Mouse (Mus musculus) embryo, embryonic 10.5 days (tissue): ENCODE data around the gene Csnk2b.

Source experiments
- DNase-seq: peaks from one replicate; pipeline ENCODE4 v3.0.0-alpha.2; 2015; ENCODE audit warnings: low spot score

The Csnk2b gene

DNA sequence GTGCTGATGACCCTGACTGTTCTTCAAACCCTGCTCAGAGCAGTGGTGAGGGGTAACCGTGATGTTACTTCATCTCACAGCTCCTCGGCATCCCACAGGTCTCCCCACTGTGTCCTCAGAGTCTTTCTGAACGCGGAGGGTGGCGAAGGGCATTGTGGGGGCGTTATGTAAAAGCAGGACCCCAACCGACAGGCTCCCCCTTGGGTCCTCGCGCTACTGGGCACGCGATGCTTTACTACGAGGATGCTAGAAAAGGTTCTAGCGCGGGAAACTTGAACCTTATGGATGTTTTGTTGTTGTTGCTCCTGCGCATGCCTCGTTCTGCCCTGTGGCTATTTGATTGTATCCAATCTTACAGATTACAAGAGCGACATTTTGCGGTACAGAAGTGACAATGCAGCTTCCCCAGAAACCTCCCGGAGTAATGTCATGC is at the start of gene Csnk2b:
Gene Csnk2b, minus strand, starts transcription at position 183 of the 433 bp plus-strand sequence.
- peak; percentile 79 for DNase-seq

DNA sequence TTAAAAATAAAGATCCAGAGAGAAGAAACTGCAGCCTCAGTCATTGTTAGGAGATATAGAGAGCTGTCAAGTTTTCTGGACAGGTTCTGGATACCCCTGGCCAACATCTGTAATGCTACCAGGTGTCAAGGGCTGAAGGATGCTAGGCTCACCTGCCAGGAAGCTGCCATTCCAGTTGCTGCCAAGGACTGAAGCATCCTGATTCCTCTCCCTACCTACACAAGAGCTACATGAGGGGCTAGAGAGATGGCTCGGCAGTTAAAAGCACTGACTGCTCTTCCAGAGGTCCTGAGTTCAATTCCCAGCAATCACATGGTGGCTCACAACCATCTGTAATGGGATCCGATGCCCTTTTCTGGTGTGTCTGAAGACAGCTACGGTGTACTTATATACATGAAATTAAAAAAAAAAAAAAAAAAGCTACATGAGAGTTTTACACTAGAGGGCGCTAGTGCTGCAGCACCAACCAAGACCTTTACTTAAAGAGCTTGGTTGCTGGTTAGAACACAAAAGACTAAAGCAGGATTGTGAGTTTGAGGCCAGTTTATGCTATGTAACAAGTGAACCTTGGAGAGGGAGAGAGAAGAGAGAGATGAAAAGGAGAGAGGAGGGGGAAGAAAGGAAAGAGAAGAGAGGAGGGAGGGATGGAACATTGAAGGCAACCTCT is 46.8 kb upstream of the Csnk2b start:
- peak; percentile 87 for DNase-seq

DNA sequence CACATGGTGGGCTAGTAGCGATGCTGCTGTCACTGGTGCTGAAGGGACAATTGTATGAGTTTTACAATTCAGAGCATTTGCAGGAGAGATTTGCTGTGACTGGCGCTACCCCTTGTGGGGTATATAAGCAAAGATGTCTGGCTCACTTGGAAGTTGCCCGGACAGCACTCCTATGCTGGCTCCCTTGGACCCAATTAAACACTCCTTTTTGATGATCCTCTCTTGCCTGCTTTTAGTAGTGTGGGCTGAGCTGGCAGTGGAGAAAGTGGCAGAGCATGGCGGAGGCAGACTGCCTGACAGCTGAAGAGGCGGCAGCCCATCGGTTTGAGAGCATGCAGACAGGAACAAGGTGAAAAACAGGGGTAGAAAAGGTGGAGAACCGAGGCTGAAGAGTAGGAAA is 45.9 kb upstream of the Csnk2b start:
- no peak for DNase-seq

DNA sequence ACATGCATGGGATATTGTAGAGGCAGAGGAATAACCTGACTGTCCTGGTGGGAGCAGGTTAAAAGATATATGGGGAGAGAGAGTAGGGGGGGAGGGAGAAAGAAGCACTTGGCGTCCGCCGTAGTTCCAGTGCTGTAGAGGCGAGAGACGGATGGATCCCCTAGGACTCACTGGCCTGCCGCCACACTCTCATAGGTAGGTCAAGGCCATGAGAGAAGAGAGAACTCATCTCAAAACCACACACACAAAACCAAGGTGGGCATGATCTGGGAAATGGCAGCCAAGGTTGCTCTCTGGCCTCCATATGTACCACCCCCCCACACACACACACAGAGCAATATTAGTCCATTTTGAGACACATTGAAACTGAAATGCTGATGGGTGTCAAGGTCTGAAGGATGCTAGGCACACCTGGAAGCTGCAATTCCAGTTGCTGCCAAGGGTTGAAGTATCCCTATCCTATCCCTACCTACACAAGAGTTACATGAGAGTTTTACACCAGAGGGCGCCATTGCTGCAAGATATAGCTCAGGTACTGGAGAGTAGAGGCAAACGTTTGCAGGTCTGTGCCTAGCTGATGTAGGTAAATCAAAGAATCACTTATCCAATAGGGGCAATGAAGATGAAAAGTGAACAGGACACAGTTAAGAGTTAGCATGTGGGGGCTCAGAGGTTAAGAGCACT is 44.6 kb upstream of the Csnk2b start:
- DNase-seq: peak; percentile 81

DNA sequence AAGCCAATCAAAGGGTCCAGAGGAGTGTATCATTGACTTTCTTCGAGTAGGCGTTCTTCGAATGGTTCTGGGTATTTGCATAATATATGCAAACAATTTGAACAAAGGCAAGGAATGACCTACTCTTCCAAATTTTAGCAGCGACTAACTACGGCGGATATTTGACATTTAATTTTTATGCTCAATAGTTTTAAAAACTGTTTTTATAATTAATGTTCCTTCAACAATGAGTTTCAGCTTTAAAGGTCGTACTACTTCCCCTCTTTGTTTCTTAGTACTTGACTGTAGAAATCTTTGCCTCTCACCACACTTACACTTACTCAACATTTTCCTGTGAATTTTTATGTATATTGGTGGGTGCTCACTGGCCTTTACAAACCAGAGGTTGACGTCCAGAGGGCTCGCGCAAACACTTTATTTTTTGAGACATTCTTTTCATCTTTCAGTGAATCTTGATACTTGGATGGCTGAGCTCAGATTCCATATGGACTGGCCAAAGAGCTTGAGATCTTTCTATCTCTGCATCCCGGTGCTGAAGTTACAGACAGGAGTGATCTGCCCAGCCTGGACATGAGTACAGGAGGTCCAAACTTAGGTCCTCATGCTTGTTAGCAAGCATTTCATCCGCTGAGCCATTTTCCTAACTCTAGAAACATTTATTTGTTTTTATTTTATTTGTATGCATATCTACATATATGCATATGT is 43.8 kb upstream of the Csnk2b start:
- no peak for DNase-seq

DNA sequence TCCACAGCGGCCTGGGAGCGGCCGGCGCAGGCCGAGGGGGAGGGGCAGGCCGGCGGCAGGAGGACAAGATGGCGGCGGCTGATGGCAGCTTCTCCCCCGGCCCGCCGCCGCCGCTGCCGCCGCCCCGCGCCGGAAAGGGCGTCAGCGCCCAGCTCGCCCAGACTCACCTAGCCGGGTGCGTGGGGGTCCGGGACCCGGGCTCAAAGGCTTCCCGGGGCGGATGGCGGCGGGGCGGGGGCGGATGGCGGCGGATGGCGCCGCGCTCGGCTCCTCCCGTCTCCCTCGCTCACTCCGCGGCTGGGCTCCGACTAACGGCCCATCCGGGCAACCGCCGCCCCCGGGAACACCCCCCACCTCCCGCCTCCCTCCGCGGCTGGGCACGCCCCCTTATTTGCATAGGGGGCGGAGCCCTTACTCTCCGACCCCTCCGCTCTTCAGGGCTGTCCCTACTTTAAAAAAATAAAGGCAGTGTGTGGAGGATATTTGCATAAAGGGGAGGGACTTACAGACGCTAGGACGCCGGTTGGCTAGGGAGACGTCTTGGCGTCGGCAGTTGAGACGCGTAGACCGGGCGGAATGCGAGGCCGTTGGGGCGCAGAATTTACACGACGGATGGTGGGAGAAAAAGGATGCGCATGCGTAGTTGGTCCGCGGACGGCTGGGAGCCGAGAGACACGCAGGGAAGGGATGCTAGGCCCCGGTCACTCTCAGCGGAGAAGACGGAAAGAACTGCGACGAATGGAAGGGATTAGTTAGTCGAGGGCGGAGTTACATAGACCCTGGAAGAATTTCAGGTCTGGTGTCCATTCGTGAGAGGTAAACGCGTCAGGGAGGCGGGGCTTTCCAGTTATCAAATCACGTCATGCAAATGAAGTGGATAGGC is 43.0 kb upstream of the Csnk2b start, which contains the start of gene Prrc2a:
Gene Prrc2a, minus strand, starts transcription at position 330 of the 883 bp plus-strand sequence.
- DNase-seq: peak; percentile 99

DNA sequence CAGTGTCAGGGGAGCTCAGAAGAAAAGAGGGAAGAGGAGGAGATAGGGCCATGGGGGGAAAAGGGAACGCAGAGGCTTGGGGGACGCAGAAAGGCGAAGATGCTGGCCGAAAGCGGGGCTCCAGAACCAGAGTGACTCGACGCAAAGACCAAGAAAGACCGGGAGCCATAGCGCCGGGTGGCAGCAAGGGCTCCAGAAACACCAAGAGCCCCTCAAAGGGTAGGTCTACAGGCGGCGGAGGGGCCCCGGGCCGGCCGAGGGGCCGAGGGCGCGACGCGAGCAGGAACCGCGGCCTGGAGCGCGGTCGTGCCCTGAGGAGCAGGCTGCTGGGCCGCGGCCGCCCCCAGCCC is 42.3 kb upstream of the Csnk2b start:
- peak; percentile 11 for DNase-seq

DNA sequence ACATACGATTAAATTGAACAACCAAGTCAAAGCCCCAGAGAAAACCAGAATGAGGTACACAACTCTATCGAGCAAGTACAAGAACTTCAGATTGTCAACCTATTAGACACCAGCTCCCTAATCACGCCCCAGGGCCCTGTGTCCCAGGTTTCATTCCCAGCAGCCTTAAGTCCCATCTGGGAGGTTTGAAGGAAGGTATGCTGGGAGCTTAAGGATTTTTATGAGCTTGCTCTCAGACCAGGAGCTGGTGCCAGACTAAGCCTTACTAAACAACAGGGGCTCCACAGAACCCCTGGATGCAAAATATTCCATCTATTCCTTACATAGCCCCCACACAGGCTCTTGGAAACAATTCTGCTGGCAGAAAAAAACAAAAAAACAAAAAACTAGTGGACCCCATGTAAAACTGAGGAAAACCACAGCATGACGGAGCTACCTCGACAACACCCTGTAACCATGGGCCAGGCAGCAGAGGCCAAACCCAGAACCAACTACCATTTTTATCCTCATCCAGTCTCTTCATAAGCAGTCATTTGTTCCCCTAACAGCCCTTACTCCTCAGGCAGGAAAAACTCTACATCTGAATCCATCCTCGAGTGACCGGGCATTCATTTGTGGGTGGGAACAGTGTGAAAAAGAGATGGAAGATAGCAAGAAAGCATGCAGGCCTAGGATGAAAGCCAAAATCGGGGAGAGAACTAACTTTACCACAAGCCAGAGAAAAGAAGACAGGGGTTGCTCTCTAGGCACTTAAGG is 41.7 kb upstream of the Csnk2b start:
- DNase-seq: peak; percentile 15

DNA sequence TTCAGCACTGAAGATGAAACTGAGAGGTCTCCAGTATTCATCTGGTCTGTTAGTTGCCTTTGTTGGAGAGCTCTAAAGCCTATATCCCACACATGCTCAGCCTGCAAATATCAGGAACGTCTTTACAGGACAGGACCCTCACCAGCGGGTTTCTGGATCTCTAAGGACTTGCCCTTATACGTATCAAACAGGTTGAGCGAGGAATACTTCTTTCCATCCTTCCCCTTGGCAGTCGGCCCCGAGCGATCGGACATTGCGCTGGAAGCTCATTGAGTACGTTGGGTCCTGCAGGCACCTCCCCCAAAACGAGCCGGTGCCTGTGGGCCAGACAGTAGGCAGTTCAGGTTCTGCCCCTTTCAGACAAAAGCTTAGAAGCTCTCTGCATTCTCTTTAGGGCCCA is 40.9 kb upstream of the Csnk2b start:
- no peak for DNase-seq

DNA sequence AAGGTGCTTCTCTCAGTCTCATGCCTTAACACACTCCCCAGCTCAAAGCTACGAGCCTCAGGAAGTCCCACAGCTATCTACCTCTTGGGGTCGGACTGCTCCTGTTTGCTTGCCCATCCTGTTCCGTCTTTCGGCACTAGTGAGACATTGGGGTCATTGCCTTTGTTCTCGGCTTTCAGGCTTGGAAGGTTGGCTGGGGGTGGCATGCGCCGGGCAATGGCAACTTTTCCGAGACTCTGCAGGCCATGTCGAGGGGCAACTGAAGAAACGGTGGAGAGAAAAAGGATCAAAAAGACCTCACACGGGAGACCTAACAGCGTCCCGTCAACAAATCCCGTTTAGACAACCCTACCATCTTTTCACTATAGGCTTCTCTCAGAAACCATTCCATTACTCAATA is 40.3 kb upstream of the Csnk2b start:
- no peak for DNase-seq

DNA sequence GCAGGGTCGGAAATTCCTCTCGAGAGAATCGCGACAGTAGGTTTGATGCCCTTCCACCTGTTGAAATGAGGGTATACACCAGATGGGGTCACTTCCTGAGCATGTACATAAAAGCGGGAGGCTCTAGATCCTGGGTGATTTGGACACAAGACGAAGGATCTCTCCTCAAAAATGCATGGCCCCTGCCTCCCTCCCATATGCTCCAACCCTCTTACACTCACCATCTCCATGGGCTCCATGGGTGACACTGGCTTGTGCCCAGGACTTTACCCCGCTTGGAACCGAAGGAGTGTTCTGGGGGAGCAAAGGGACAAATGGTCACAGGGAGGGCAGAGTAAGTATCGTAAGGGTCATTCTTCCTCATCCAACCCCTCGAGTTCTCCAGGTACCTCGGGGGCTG is 39.6 kb upstream of the Csnk2b start:
- no peak for DNase-seq

DNA sequence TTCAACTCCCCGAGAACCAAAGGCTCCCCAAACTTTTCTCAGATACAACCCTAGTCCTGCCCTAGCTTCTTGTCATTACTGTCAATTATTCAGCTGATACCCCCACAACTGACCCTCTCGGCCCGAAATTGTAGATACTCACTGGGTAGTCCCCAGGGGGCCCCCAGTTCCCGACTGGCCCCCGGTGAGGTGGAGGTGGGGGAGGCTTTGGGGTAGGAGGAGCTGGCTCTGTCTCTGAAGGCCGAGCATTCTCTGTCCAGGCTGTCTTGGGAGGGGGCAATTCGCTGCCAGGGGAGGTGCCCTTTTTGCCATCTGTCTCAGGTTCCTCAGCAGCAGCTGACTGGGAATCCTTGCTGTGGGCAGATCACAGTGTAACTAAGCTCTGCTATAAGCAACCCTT is 37.8 kb upstream of the Csnk2b start:
- no peak for DNase-seq

DNA sequence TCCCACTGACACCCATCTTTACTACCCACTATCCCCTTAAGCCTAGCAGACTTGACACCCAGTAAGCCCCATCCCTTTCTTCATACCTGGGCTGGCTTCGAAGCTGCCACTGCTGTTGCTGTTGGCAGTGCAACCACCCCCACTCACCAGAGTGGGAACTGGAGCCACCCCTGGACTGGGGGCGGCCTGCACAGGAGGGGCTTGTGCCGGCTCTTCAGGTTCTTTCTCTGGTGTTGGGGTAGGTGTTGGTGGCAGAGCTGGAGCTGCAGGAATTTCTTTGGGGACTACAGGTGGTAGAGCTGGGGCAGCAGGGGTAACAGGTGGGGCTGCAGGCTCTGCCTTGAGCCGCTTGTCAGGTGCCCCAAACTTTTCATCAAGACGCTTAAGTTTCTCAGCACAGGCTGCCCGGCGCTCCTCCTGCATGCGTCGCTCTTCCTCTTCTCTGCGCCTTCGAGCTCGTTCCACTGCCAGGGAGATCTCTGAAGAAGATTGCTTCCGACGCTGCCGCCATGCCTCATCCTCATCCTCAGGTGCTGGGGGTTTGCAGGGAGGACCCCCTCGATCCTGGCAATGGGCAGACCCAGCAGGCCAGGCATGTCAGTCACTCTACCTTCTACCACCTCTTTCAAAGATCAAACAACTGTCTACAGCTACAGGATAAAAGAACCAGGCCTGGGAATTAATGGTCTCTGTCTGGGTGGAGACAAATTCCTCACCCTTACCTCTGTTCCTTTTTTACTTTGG is 37.2 kb upstream of the Csnk2b start:
- DNase-seq: no peak

DNA sequence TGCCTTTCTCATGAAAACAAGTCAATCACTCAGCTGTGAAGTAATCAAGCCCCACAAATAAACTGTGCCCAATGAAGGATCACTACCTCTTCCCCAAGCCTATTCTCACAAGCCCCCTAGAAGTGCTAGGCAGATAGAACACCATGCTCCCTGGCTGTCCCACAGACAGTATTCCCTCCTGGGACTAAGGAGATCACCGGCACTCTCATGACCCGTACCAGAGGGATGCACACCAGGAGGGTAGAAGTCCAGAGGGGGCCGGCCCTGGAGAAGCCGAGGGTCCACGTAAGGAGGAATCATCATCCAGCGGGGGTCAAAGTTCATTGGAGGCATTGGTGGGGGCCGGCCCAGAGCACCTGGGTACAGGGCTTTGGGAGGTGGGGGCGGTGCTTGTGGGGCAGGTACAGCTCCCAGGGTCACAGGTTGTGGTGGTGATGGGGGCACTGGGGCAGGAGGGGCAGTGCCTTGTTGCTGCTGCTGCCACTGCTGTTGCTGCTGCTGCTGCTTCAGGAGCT is 35.9 kb upstream of the Csnk2b start:
- DNase-seq: no peak

DNA sequence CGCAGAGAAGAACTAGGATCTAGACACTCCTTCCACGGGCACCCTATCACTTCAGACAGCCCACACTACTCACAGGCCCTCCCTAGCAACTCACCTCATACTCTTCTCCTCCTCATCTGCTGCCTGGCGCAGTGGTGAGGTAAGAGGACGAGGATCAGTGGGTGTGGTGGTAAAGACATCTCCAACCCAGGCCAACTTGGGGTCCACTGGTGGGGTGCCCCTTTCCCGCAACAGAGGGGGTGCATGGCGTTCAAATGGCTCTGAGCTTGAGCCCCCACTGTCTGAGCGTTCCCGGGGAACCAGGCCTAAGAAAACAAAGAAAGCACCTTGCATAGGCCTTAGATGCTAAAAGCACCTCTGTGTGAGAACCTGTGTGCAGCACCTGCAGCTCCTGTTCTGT is 35.4 kb upstream of the Csnk2b start:
- no peak for DNase-seq

DNA sequence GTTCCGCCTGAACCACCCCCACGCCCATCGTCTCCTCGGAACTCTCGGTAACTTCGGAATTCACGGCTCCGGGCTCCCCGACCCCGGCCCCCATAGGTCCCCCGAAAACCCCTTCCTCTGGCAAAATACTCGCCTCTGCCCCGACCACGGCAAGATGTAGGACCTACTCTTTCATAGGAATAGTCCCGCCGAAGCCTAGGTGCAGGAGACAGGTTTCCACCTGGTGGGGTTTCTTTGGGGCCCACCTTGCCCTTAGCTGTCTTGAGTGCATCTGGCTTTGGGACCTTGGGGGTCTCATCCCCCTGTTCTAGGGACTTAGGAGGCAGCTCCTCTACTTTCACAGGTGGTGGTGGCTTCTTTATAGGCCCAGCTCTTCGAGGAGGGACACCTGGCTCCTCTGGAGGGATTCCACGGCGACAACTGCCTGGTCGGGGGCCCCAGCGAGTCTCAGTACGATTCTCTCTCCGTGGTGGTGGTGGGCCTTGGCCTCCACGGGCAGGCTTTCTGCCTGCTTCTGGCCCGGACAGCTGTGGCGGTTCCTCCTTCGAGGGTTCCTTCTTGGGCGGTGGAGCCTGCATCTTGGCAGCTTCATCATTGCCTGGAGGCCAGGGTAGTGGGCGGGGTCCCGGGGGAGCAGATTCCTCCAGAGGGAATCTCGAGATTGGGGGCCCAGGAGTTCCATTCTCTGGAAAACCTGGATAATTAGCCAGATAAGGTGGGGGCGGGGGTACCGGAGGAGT is 34.8 kb upstream of the Csnk2b start:
- DNase-seq: no peak

DNA sequence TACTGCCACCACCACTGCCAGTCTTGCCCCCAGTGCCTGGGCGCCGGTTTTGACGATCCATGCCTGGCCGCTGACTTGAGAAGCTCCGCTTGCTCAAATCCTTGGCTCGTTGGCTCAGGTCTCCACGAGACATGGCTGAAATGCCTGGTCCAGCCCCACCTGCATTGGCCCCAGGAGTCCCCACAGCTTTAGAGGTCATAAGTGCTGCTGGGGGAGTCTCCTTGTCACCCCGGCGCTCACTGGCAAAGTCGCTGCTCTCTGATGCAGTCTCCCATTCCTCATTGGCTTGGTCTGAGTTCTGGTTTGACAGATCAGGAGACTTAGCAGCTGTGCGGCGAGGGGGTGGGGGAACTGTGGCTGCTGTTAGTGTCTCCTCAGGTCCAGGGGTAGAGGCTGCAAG is 33.6 kb upstream of the Csnk2b start:
- DNase-seq: no peak

DNA sequence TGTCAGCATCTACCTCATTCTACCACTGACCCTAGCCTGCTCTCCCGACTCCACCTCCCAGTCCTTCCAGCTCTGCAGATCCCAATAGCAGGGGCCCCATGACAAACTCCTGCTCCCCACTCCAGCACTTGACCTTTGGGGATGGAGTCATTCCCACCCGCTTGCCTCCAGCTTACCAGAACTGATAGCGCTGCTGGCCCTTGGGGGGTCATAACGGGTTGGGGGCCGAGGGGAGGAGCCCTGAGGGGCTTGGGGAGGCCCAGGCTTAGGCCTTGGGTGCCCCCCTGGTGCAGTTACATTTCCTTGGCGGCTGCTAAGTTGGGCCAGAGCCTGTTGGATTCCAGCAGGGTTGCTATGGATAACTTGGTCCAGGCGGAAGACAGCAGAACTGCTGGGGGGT is 32.8 kb upstream of the Csnk2b start:
- no peak for DNase-seq

DNA sequence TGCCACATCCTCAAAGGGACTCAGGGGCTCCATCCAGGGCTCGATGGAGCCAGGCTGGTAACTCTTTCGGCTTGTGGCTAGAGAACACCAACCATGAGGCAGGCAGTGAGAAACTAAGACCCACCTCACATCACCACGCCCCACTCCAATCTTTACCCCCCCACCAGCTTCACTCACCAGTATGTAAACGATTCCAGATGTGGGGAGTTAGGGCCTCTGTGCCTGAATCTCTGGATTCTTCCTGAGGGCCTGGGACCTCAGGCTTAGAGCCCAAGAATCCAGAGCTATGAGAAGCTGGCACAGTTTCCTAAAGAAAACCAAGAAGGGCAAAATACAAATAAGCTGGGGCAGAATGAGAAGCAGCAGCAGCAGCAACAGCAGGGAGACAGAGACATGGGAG is 32.1 kb upstream of the Csnk2b start:
- no peak for DNase-seq

DNA sequence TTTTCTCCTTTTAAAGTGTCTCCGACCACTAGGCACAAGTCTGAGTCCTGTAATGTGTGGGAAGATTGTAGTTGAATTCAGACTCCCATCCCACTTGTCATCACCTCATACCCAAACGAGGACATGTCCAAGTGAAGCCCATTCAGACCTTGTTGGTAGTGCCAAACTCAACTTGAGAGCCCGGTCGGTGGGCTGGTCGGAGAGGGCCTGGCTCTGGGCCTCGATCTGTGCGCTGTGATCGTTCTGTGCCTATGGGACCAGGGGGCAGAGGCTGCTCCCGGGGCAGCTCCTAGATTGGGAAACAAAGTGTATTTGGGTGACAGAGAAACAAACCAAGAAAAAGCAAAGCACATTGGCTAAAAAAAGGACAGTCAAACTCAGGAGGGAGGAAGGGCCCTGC is 31.2 kb upstream of the Csnk2b start:
- DNase-seq: no peak
